Mouse (Mus musculus) kidney, adult 2 months (tissue): ENCODE results near the gene Arhgef38. TPM values are rescaled to one million over a fixed set of nuclear protein-coding genes. Genes with fewer than 3 reads are reported as not detected.
A peak's percentile ranks its signal among the peaks of the same experiment; 100 is the strongest.

Source experiments
- DNase-seq: peaks from one replicate; pipeline ENCODE4 v3.0.0; 2021
- H3K27ac ChIP-seq: fragments of 200-500 bp; 2 replicates; pipeline ENCODE4 v1.5.1; 2012; ENCODE audit warnings: low read depth, low read length, control low read depth, inconsistent platforms; ENCODE audit not compliant: insufficient read depth
- H3K27me3 ChIP-seq: fragments of 200-500 bp; replicated peaks from 2 replicates; pipeline ENCODE4 v1.6.1; 2012; ENCODE audit warnings: mild to moderate bottlenecking, moderate library complexity, low read length, inconsistent platforms; ENCODE audit not compliant: control insufficient read depth, insufficient read depth
- H3K36me3 ChIP-seq: fragments of 200-500 bp; 2 replicates; pipeline ENCODE4 v1.6.1; 2012; ENCODE audit warnings: mild to moderate bottlenecking, moderate library complexity, low read length, inconsistent platforms; ENCODE audit not compliant: control insufficient read depth, insufficient read depth
- H3K4me1 ChIP-seq: fragments of 200-500 bp; 2 replicates; pipeline ENCODE4 v1.6.1; 2011; ENCODE audit warnings: low read length; ENCODE audit not compliant: control insufficient read depth, insufficient read depth
- H3K4me3 ChIP-seq: fragments of 200-500 bp; 2 replicates; pipeline ENCODE4 v1.5.1; 2011; ENCODE audit warnings: mild to moderate bottlenecking, low read depth, low read length, control low read depth; ENCODE audit not compliant: insufficient read depth
- CTCF ChIP-seq: fragments of 200-500 bp; conservative IDR thresholded peaks from 2 replicates; pipeline ENCODE4 v1.5.1; 2011; ENCODE audit warnings: low read depth, mild to moderate bottlenecking, control low read depth, low read length, moderate library complexity, mixed read lengths; ENCODE audit not compliant: insufficient read depth, insufficient read length
- POLR2A ChIP-seq: fragments of 200-500 bp; IDR thresholded peaks from one replicate; pipeline ENCODE4 v1.6.1; 2011; ENCODE audit warnings: low read depth, low read length, control low read depth
- WGBS: fragments of 180-500 bp; shearing (Covaris S2); methylation state at CpG from one replicate; pipeline ENCODE4 v1.1.7; 2018; 5-methylcytosine and 5-hydroxymethylcytosine counted together
- polyA plus RNA-seq: library from polyadenylated mRNA; depleted of rRNA; stranded (reverse); fragments of >200 nt; gene quantifications from 2 replicates; pipeline ENCODE4 v1.2.3, GENCODE M21; 2012

Arhgef38 gene
- polyA plus RNA-seq, 1 experiment, result 1.7 TPM

GRCm38 (mm10) chr3:133230427-133230826 is 4.3 kb downstream of the Arhgef38 start:
- TF ChIP-seq CTCF (no peak), POLR2A (no peak)
- no peak overlapping the region for H3K4me3 ChIP-seq
- H3K27ac ChIP-seq, result peak overlapping the region; percentile 84
- H3K36me3 ChIP-seq, result no peaks in the 10 kb centered on the region
- no peaks in the 10 kb centered on the region for H3K27me3 ChIP-seq
- WGBS, result 26% methylated on average over 2 of the region's 2 CpGs
- H3K4me1 ChIP-seq, result peaks cover 31% of the 10 kb centered on the region
- DNase-seq, result peak; percentile 51

GRCm38 (mm10) chr3:133229594-133229993 is 5.2 kb downstream of the Arhgef38 start:
- Histone ChIP-seq H3K4me1 (peaks cover 31% of the 10 kb centered on the region), H3K4me3 (no peak overlapping the region), H3K27ac (peak overlapping the region; percentile 95), H3K36me3 (no peaks in the 10 kb centered on the region), H3K27me3 (no peaks in the 10 kb centered on the region)
- TF ChIP-seq POLR2A, result no peak
- peak; percentile 72 for DNase-seq

GRCm38 (mm10) chr3:133227258-133228012 is 7.3 kb downstream of the Arhgef38 start:
- no peak for TF ChIP-seq CTCF
- TF ChIP-seq POLR2A, result no peak
- H3K27ac ChIP-seq, result peak overlapping the region; percentile 91
- DNase-seq, result peak; percentile 84
- H3K36me3 ChIP-seq, result no peaks in the 10 kb centered on the region
- no peaks in the 10 kb centered on the region for H3K27me3 ChIP-seq
- H3K4me3 ChIP-seq, result peak overlapping the region; percentile 4; the same call in 1 of the 2 replicates
- peaks cover 31% of the 10 kb centered on the region for H3K4me1 ChIP-seq
- 36% methylated on average over 19 of the region's 19 CpGs for WGBS

- Histone ChIP-seq H3K36me3 (no peaks in the 10 kb centered on the region), H3K27ac (no peak overlapping the region), H3K4me3 (no peak overlapping the region), H3K27me3 (no peaks in the 10 kb centered on the region), H3K4me1 (peaks cover 3% of the 10 kb centered on the region; the same call in 1 of the 2 replicates)
- WGBS, result 46% methylated on average over 7 of the region's 7 CpGs
- no peak for DNase-seq
- TF ChIP-seq POLR2A, result no peak
- no peak for TF ChIP-seq CTCF
These were observed 16.2 kb downstream of the Arhgef38 start for GRCm38 (mm10) chr3:133218501-133218900.

GRCm38 (mm10) chr3:133215198-133215819 is 19.4 kb downstream of the Arhgef38 start:
- no peak for TF ChIP-seq CTCF
- no peak overlapping the region for H3K27ac ChIP-seq
- no peak for DNase-seq
- H3K36me3 ChIP-seq, result no peaks in the 10 kb centered on the region
- peaks cover 3% of the 10 kb centered on the region; the same call in 1 of the 2 replicates for H3K4me1 ChIP-seq
- no peak overlapping the region for H3K4me3 ChIP-seq
- no peaks in the 10 kb centered on the region for H3K27me3 ChIP-seq
- 86% methylated on average over 5 of the region's 5 CpGs for WGBS

- Histone ChIP-seq H3K36me3 (no peaks in the 10 kb centered on the region), H3K4me1 (peaks cover 3% of the 10 kb centered on the region; the same call in 1 of the 2 replicates), H3K4me3 (no peak overlapping the region), H3K27ac (no peak overlapping the region), H3K27me3 (no peaks in the 10 kb centered on the region)
- TF ChIP-seq CTCF (no peak), POLR2A (no peak)
- no peak for DNase-seq
- 76% methylated on average over 3 of the region's 3 CpGs for WGBS
These were observed 21.2 kb downstream of the Arhgef38 start for GRCm38 (mm10) chr3:133213434-133214114.

GRCm38 (mm10) chr3:133211324-133211723 is 23.4 kb downstream of the Arhgef38 start:
- H3K27me3 ChIP-seq, result no peaks in the 10 kb centered on the region
- peaks cover 3% of the 10 kb centered on the region; the same call in 1 of the 2 replicates for H3K4me1 ChIP-seq
- H3K27ac ChIP-seq, result no peak overlapping the region
- DNase-seq, result no peak
- TF ChIP-seq POLR2A, result no peak
- no peak for TF ChIP-seq CTCF
- 80% methylated on average over 3 of the region's 3 CpGs for WGBS
- no peaks in the 10 kb centered on the region for H3K36me3 ChIP-seq
- H3K4me3 ChIP-seq, result no peak overlapping the region
